Mouse (Mus musculus): Measurements from ENCODE around the gene Hamp2. TPM values are rescaled to one million over a fixed set of nuclear protein-coding genes. Genes with fewer than 3 reads are reported as not detected.

The Hamp2 gene
- 198 and 246 TPM in 2 replicates for polyA plus RNA-seq (2012; rRNA removed)

DNA sequence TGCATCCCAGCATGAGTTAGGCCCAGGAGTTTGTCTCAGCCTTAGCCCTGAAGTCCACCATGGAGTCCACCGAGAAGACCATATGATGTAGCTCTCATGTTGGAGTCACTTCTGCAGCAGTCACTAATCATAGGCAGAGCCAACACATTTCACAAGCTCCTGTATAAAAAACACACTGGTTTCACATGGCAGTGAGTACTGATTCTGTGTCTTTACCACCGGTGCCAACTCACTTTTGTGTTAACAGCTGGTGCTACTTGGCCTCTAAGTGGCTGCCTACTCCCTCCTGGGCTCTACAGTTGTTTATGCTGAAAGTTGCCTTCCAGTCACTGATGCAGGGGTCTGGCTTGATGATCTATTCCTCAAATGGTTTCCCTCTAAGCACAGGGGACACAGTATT, at the start of gene Hamp2:
Hamp2 (minus strand) TSS at position 101 of the 400 bp plus-strand sequence.

GRCm38 (mm10) chr7:30973501-30974289, 49.2 kb upstream of the Hamp2 start, which contains the start of gene Fam187b:
TSS of gene Fam187b (plus strand) at chr7:30973790.

DNA sequence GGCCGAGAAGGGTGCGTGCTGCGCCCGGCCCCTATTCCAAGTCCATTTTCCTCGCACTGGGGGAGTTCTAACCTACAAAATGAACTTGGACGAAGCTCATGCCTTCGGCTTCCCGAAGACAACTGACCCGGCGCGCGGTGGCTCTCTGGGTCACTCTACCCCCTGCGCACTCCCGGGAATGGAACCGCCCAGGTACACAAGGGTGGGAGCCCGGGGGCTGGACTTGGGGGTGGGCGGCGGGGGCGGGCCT, 48.7 kb upstream of the Hamp2 start, which contains the start of gene Lsr:
Lsr (minus strand) TSS at position 214 of the 250 bp plus-strand sequence.

DNA sequence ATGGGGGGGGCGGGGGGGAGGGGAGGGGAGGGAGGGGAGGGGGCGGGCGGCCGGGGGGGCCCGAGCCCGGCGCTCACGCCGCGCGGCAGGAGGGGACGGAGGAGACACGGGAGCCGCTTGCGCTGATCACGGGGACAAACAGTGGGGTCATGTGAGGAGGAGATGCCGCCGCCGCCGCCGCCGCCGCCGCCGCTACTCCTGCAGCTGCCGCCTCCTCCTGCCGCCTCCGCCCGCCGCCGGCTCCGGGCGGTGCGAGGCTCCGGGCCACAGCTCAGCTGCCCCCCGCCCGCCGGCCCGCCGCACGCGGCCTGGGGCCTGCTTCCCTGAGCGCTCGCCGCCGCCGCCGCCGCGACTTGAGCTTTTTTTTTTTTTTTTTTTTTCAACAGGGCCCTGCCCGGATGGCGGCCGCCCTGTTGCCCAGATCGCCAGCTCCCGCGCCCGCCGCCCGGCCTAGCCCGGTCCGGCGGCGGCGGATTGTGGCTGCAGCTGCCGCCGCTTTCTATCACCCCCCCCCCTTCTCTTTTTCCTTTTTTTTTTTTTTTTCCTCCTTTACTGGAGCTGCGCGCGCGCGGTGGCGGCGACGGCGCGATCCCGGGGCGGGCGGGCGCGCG, 32.4 kb upstream of the Hamp2 start, which contains the start of gene Usf2:
Usf2 (minus strand) TSS at position 48 of the 611 bp plus-strand sequence.

DNA sequence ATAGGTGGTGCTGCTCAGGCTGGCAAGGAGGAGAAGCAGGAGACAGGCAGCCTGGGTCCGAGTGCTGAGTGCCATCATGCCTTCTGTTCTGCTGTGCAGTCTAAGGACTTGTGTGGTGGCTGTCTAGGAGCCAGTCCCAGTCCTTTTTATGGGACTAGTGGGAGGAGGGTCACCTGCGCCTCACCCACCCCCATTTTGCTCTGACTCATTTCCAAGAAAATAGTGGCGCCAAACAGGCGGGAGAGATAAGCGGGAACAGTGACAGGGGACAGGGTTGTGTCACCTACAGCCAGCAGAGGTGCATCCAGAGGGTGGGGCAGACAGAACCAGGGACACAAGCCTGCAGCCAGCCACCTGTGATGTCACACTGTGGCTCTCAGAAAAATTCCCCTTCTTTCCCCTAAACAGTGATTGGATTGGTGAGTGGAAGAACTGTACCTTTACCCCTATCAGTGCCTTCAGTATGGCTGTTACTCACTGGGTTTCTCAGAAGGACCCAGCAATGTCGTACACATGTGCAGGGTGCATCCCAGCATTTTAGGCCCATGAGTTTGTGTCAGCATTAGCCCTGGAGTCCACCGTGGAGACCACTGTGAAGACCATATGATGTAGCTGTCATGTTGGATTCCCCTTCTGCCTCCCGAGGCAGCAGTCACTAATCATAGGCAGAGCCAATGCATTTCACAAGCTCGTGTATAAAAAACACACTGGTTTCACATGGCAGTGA, 19.6 kb upstream of the Hamp2 start, which contains the start of gene Hamp:
Hamp (minus strand) TSS at position 124 of the 727 bp plus-strand sequence.

GRCm38 (mm10) chr7:30914732-30915131, 9.7 kb downstream of the Hamp2 start, which contains the start of gene Mag:
TSS of gene Mag (minus strand) at chr7:30914873.

DNA sequence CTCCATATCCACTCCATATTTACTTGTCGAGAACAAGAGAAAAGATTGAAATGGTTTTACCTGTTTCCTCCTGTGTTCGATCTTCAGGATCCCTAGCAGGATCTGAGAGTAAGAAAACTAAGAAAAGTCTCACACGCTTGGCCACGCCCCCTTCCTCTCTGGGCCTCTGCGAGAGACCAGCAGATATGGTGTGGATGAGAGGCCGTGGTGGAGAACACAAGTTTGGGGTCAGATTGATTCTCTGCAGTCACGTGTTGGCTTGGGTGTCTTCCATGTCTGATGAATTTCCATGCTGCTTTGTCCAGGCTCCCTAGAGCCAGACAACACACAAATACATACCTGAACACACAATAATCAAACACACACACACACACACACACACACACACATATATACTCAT, 44.3 kb downstream of the Hamp2 start, which contains the start of gene Cd22:
Cd22 (minus strand) TSS at position 167 of the 400 bp plus-strand sequence.

Other genes starting within 250 kb of the Hamp2 start
- gene 2200002J24Rik, start 225.8 kb downstream of the Hamp2 start, polyA plus RNA-seq (2012; rRNA removed) = 18.8 and 40.8 TPM in 2 replicates
- 1,538 and 2,919 TPM in 2 replicates for gene Atp4a, start 212.5 kb downstream of the Hamp2 start, polyA plus RNA-seq (2012; rRNA removed)
- gene Tmem147, start 195.1 kb downstream of the Hamp2 start, polyA plus RNA-seq (2012; rRNA removed) = 111 and 145 TPM in 2 replicates
- gene Gapdhs, start 181.0 kb downstream of the Hamp2 start, polyA plus RNA-seq (2012; rRNA removed) = not detected in 2 replicates
- 94.0 and 112 TPM in 2 replicates for gene Sbsn, start 173.2 kb downstream of the Hamp2 start, polyA plus RNA-seq (2012; rRNA removed)
- gene Dmkn, start 160.9 kb downstream of the Hamp2 start, polyA plus RNA-seq (2012; rRNA removed) = 1,147 and 1,166 TPM in 2 replicates
- gene Krtdap, start 136.8 kb downstream of the Hamp2 start, polyA plus RNA-seq (2012; rRNA removed) = 362 and 714 TPM in 2 replicates
- gene Ffar2, start 100.9 kb downstream of the Hamp2 start, polyA plus RNA-seq (2012; rRNA removed) = 4.2 and 4.8 TPM in 2 replicates
- 0.10 TPM in 1 of 2 replicates, not detected in the other for gene Ffar3, start 68.5 kb downstream of the Hamp2 start, polyA plus RNA-seq (2012; rRNA removed)
- gene Ffar1, start 63.1 kb downstream of the Hamp2 start, polyA plus RNA-seq (2012; rRNA removed) = 0.03 and 0.06 TPM in 2 replicates
- 0.25 and 0.26 TPM in 2 replicates for gene Cd22, start 44.3 kb downstream of the Hamp2 start, polyA plus RNA-seq (2012; rRNA removed)
- gene Mag, start 9.8 kb downstream of the Hamp2 start, polyA plus RNA-seq (2012; rRNA removed) = 0.23 and 0.74 TPM in 2 replicates
- gene Hamp, start 19.4 kb upstream of the Hamp2 start, polyA plus RNA-seq (2012; rRNA removed) = 3.0 and 4.3 TPM in 2 replicates
- 75.4 and 124 TPM in 2 replicates for gene Usf2, start 32.1 kb upstream of the Hamp2 start, polyA plus RNA-seq (2012; rRNA removed)
- gene Lsr, start 48.8 kb upstream of the Hamp2 start, polyA plus RNA-seq (2012; rRNA removed) = 247 and 370 TPM in 2 replicates
- 3.3 and 3.5 TPM in 2 replicates for gene Fam187b, start 49.1 kb upstream of the Hamp2 start, polyA plus RNA-seq (2012; rRNA removed)
- 29.9 and 37.7 TPM in 2 replicates for gene Fxyd5, start 117.8 kb upstream of the Hamp2 start, polyA plus RNA-seq (2012; rRNA removed)
- 4.0 and 8.9 TPM in 2 replicates for gene Fxyd7, start 126.8 kb upstream of the Hamp2 start, polyA plus RNA-seq (2012; rRNA removed)
- 189 and 195 TPM in 2 replicates for gene Fxyd1, start 132.5 kb upstream of the Hamp2 start, polyA plus RNA-seq (2012; rRNA removed)
- 5.3 and 7.5 TPM in 2 replicates for gene Lgi4, start 134.7 kb upstream of the Hamp2 start, polyA plus RNA-seq (2012; rRNA removed)
- gene Fxyd3, start 152.0 kb upstream of the Hamp2 start, polyA plus RNA-seq (2012; rRNA removed) = 369 and 371 TPM in 2 replicates
- gene Hpn, start 190.6 kb upstream of the Hamp2 start, polyA plus RNA-seq (2012; rRNA removed) = 37.6 and 43.8 TPM in 2 replicates
- gene Scn1b, start 202.3 kb upstream of the Hamp2 start, polyA plus RNA-seq (2012; rRNA removed) = 26.3 and 34.3 TPM in 2 replicates
- gene Gramd1a, start 231.2 kb upstream of the Hamp2 start, polyA plus RNA-seq (2012; rRNA removed) = 69.8 and 74.7 TPM in 2 replicates

Measured in stomach, adult 2 months (tissue).